Mouse (Mus musculus) olfactory bulb, adult 2 months (tissue): ENCODE data around the gene Plxnd1. TPM values are rescaled to one million over a fixed set of nuclear protein-coding genes. Genes with fewer than 3 reads are reported as not detected.

Experiments
- H3K27ac ChIP-seq: fragments of 200-500 bp; 2 replicates; pipeline ENCODE4 v1.5.1; 2012; ENCODE audit warnings: low read depth, low read length; ENCODE audit not compliant: insufficient read depth
- H3K4me1 ChIP-seq: fragments of 200-500 bp; 2 replicates; pipeline ENCODE4 v1.6.1; 2012; ENCODE audit warnings: low read length; ENCODE audit not compliant: control insufficient read depth, insufficient read depth
- H3K4me3 ChIP-seq: fragments of 200-500 bp; 2 replicates; pipeline ENCODE4 v1.5.1; 2012; ENCODE audit warnings: mild to moderate bottlenecking, low read depth, low read length, moderate library complexity; ENCODE audit not compliant: insufficient read depth
- CTCF ChIP-seq: fragments of 200-500 bp; IDR thresholded peaks from 2 replicates; pipeline ENCODE4 v1.5.1; 2012; ENCODE audit warnings: low read depth, mild to moderate bottlenecking, low read length, moderate library complexity; ENCODE audit not compliant: insufficient read depth
- POLR2A ChIP-seq: fragments of 200-500 bp; IDR thresholded peaks from 2 replicates; pipeline ENCODE4 v1.6.1; 2012; ENCODE audit warnings: mild to moderate bottlenecking, low read depth, low read length, moderate library complexity; ENCODE audit not compliant: insufficient read depth
- WGBS: fragments of 180-500 bp; shearing (Covaris S2); methylation state at CpG from one replicate; pipeline ENCODE4 v1.1.7; 2018; 5-methylcytosine and 5-hydroxymethylcytosine counted together
- polyA plus RNA-seq: library from polyadenylated mRNA; stranded (reverse); fragments of >200 nt; gene quantifications from 2 replicates; pipeline ENCODE4 v1.2.4, GENCODE M21; 2012; ENCODE audit warnings: low replicate concordance; ENCODE audit not compliant: missing spikeins, insufficient read depth, insufficient read length

Gene Plxnd1
- polyA plus RNA-seq, 1 experiment, result not detected

- Histone ChIP-seq H3K27ac (no peak overlapping the region), H3K4me3 (no peak overlapping the region), H3K4me1 (peaks cover 3% of the 10 kb centered on the region; the same call in 1 of the 2 replicates)
- WGBS, result 87% methylated on average over 9 of the region's 9 CpGs
- TF ChIP-seq POLR2A, result no peak
- TF ChIP-seq CTCF, result no peak
Measured at GRCm38 (mm10) chr6:115943498-115944427, 51.0 kb downstream of the Plxnd1 start.

- TF ChIP-seq POLR2A (no peak), CTCF (no peak)
- no peak overlapping the region for H3K4me3 ChIP-seq
- H3K27ac ChIP-seq, result no peak overlapping the region
- no peaks in the 10 kb centered on the region for H3K4me1 ChIP-seq
- WGBS, result 29% methylated on average over 8 of the region's 12 CpGs
Measured at GRCm38 (mm10) chr6:115941128-115941527, 53.7 kb downstream of the Plxnd1 start.

- TF ChIP-seq CTCF, result no peak
- TF ChIP-seq POLR2A, result no peak
- Histone ChIP-seq H3K27ac (no peak overlapping the region), H3K4me3 (no peak overlapping the region), H3K4me1 (no peaks in the 10 kb centered on the region)
- 29% methylated on average over 1 of the region's 1 CpGs for WGBS
Measured at GRCm38 (mm10) chr6:115940603-115941002, 54.2 kb downstream of the Plxnd1 start.

GRCm38 (mm10) chr6:115938798-115939197 lies 56.0 kb downstream of the Plxnd1 start:
- H3K27ac ChIP-seq, result no peak overlapping the region
- H3K4me1 ChIP-seq, result no peaks in the 10 kb centered on the region
- WGBS, result 71% methylated on average over 1 of the region's 1 CpGs
- TF ChIP-seq POLR2A, result no peak
- TF ChIP-seq CTCF, result no peak
- no peak overlapping the region for H3K4me3 ChIP-seq

GRCm38 (mm10) chr6:115938011-115938410 lies 56.8 kb downstream of the Plxnd1 start:
- WGBS, result 92% methylated on average over 2 of the region's 2 CpGs
- TF ChIP-seq POLR2A (no peak), CTCF (no peak)
- H3K27ac ChIP-seq, result no peak overlapping the region
- no peak overlapping the region for H3K4me3 ChIP-seq
- no peaks in the 10 kb centered on the region for H3K4me1 ChIP-seq

GRCm38 (mm10) chr6:115935544-115935943 lies 59.3 kb downstream of the Plxnd1 start:
- WGBS, result 78% methylated on average over 8 of the region's 8 CpGs
- Histone ChIP-seq H3K4me1 (no peaks in the 10 kb centered on the region), H3K4me3 (no peak overlapping the region), H3K27ac (no peak overlapping the region)
- TF ChIP-seq POLR2A (no peak), CTCF (no peak)

GRCm38 (mm10) chr6:115932391-115932790 lies 62.4 kb downstream of the Plxnd1 start:
- TF ChIP-seq POLR2A, result no peak
- TF ChIP-seq CTCF, result no peak
- Histone ChIP-seq H3K27ac (no peak overlapping the region), H3K4me3 (no peak overlapping the region), H3K4me1 (peaks cover 5% of the 10 kb centered on the region; the same call in 1 of the 2 replicates)
- 86% methylated on average over 3 of the region's 3 CpGs for WGBS

- Histone ChIP-seq H3K4me3 (no peak within 1 kb of the TSS), H3K4me1 (peaks cover 12% of the 10 kb centered on the region; the same call in 1 of the 2 replicates), H3K27ac (no peak within 1 kb of the TSS)
- no peak for TF ChIP-seq POLR2A
- no peak for TF ChIP-seq CTCF
- 88% methylated on average over 14 of the region's 14 CpGs for WGBS
Measured at GRCm38 (mm10) chr6:115931639-115932038, 63.2 kb downstream of the Plxnd1 start, which contains the start of gene Rho. Gene Rho (plus strand): TSS chr6:115931748.

GRCm38 (mm10) chr6:115930018-115930417 lies 64.8 kb downstream of the Plxnd1 start:
- H3K4me3 ChIP-seq, result no peak overlapping the region
- no peak overlapping the region for H3K27ac ChIP-seq
- TF ChIP-seq POLR2A (no peak), CTCF (no peak)
- peaks cover 19% of the 10 kb centered on the region for H3K4me1 ChIP-seq
- WGBS, result 83% methylated on average over 5 of the region's 5 CpGs
